ENCODE assay signal across 8 mouse cellular contexts in the genomic region with DNA sequence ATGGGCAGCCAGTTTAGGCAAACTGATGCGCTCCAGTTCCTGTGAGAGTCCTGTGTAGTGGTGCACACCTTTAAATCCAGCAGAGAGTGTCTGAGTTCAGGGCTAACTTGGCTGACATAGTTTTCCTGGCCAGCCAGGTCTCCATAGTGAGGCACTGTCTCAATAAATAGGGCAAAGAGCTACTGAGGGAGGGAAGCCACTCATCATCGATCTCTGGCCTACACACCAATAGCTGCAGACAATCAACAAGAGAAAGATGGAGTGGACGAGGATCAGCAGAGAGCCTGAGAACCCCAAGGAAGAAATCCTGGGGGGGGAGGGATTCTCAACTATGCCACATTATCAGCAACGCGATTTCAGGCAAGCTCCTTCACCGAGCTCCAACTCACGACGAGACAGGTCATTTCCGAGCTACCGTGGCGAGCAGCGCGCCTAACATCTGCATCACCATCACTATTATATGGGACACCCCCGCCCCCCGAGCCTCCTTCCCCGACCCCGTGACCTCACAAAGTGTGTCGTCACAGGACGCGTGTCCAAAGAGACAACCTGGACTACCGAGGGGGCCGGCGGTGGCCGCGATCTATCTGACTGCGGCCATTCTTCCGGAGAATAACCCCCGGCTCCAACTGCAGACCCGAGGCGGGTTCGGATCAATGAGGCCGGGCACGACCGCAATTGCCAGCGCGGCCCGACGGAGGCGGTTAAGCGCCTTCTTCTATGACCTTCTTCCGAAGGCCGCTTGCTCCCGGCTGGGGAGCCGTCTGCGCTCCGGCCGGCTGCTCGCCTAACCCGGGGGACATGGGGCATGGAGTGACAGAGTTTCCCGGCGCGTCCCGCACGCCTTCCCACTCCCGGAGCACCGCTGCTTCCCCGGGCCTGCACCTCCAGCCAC. TPM values are rescaled to one million over a fixed set of nuclear protein-coding genes. Genes with fewer than 3 reads are reported as not detected.
DNase-seq lines count a peak whose midpoint lies in the region; ATAC-seq and TF ChIP-seq lines count a peak whose summit lies in the region.

No protein-coding gene starts in this region.

- CTCF ChIA-PET in Patski (lab: Charles Lee), result no interaction called here

- H3K4me1 ChIP-seq in embryonic facial prominence, embryonic 15.5 days, result peaks cover 22% of the 10 kb centered on the region

- POLR2A ChIA-PET in Patski (lab: Charles Lee), result interaction anchor here (0.5 to 1.3 kb wide), 5 partner anchors 10 to 155 kb away, joined by 3 to 4 read pairs (median 3); no protein-coding TSS in a partner anchor

- intact Hi-C loops in left cerebral cortex, postnatal 25 days (cut with DNase I), result loop anchor here (2.0 kb wide), 1 partner anchor 63 kb away; a partner anchor contains a TSS

- 2% methylated on average over 57 of the region's 57 CpGs for WGBS in embryonic facial prominence, embryonic 15.5 days

- peak overlapping the region; percentile 79 for H3K4me2 ChIP-seq in embryonic facial prominence, embryonic 15.5 days (replicated peaks)

- peak overlapping the region; percentile 94 for H3K27ac ChIP-seq in embryonic facial prominence, embryonic 15.5 days (replicated peaks)

- in situ Hi-C loops in Patski (cut with MboI; ENCODE audit: low pct_unique_long_range_greater_than_20kb), result loop anchor here (25.0 kb wide), 1 partner anchor 1507 kb away; no protein-coding TSS in a partner anchor

- no peaks in the 10 kb centered on the region for H3K27me3 ChIP-seq in Patski
- H3K27me3 ChIP-seq in embryonic facial prominence, embryonic 15.5 days, result no peaks in the 10 kb centered on the region

- H3K9ac ChIP-seq in embryonic facial prominence, embryonic 15.5 days, result peak overlapping the region; percentile 91

- DNase-seq in layer of hippocampus, adult 11-12 months (ENCODE audit: low spot score), result peak; percentile 17
- no peak for DNase-seq in layer of hippocampus, adult 8-10 months (ENCODE audit: low spot score in 2 of 2)
- no peak for DNase-seq in Patski (ENCODE audit: low read depth, low spot score)
- peak; percentile 58 for DNase-seq in heart, postnatal 4 days
- peak; percentile 15 to 26 for DNase-seq in left cerebral cortex, postnatal 25 days (ENCODE audit: low spot score in 2 of 2)
- peak; percentile 18 to 26 for DNase-seq in thymus, postnatal 10 days (ENCODE audit: low spot score in 2 of 2)

- H3K9me3 ChIP-seq in embryonic facial prominence, embryonic 15.5 days (replicated peaks), result 0 out of 2 replicates have a peak, but pooled peaks cover 3% of the 10 kb centered on the region

- 0 out of 2 replicates have a peak, but pooled peaks cover 4% of the 10 kb centered on the region for H3K36me3 ChIP-seq in embryonic facial prominence, embryonic 15.5 days

- TF ChIP-seq CTCF in Patski (IDR thresholded peaks at IDR 0.05), result no peak

- peak; percentile 8 for ATAC-seq in Patski
- peak; percentile 11; the same call in 1 of the 2 replicates for ATAC-seq in embryonic facial prominence, embryonic 15.5 days (ENCODE audit: insufficient number of reproducible peaks, low FRiP score, low TSS enrichment, low read depth)
- peak; percentile 50 for ATAC-seq in megakaryocyte-erythroid progenitor cell, adult 5-6 weeks (replicated peaks; ENCODE audit: low FRiP score, low TSS enrichment, poor library complexity, severe bottlenecking)

- H3K4me3 ChIP-seq in embryonic facial prominence, embryonic 15.5 days (replicated peaks), result peak overlapping the region; percentile 100

RNA-seq across cellular contexts. Expression of a gene that starts 0.9 kb away (rescaled TPM):
- 100 to 1,000 TPM; 187 to 234 (median 208) TPM for total RNA-seq in layer of hippocampus, adult 8-10 months (2022)
- polyA plus RNA-seq in Patski (2021), result 286 TPM
- polyA plus RNA-seq in embryonic facial prominence, embryonic 15.5 days (2015; fragmentation: Nextera tagmentation; extraction: Ambion mirVana), result 462 and 488 TPM in 2 replicates
- total RNA-seq in heart, postnatal 4 days (2021), result 100 to 1,000 TPM; 588 to 656 TPM
- 100 to 1,000 TPM; 215 to 218 TPM for total RNA-seq in left cerebral cortex, postnatal 25 days (2021)
- total RNA-seq in megakaryocyte-erythroid progenitor cell, adult 5-6 weeks (2014; fragmentation: Nextera tagmentation), result 461 and 512 TPM in 2 replicates
- total RNA-seq in megakaryocyte-erythroid progenitor cell, adult 5-6 weeks (2017), result 209 and 264 TPM in 2 replicates

RNA-seq across cellular contexts. Expression of a gene that starts 37.3 kb away (rescaled TPM):
- 10 to 100 TPM; 72.3 to 84.6 (median 79.2) TPM for total RNA-seq in layer of hippocampus, adult 8-10 months (2022)
- polyA plus RNA-seq in Patski (2021), result 55.7 TPM
- polyA plus RNA-seq in embryonic facial prominence, embryonic 15.5 days (2015; fragmentation: Nextera tagmentation; extraction: Ambion mirVana), result 167 and 168 TPM in 2 replicates
- total RNA-seq in heart, postnatal 4 days (2021), result 10 to 100 TPM; 19.6 to 20.8 TPM
- 10 to 100 TPM; 65.9 to 78.4 TPM for total RNA-seq in left cerebral cortex, postnatal 25 days (2021)
- total RNA-seq in megakaryocyte-erythroid progenitor cell, adult 5-6 weeks (2014; fragmentation: Nextera tagmentation), result not detected in 2 replicates
- not detected in 2 replicates for total RNA-seq in megakaryocyte-erythroid progenitor cell, adult 5-6 weeks (2017)

RNA-seq across cellular contexts. Expression of a gene that starts 54.7 kb away (rescaled TPM):
- 1 to 10 TPM; 7.0 to 8.3 (median 8.0) TPM for total RNA-seq in layer of hippocampus, adult 8-10 months (2022)
- 0.05 TPM for polyA plus RNA-seq in Patski (2021)
- 0.20 and 0.28 TPM in 2 replicates for polyA plus RNA-seq in embryonic facial prominence, embryonic 15.5 days (2015; fragmentation: Nextera tagmentation; extraction: Ambion mirVana)
- total RNA-seq in heart, postnatal 4 days (2021), result not detected
- 1 to 10 TPM; 6.4 to 6.6 TPM for total RNA-seq in left cerebral cortex, postnatal 25 days (2021)
- total RNA-seq in megakaryocyte-erythroid progenitor cell, adult 5-6 weeks (2014; fragmentation: Nextera tagmentation), result not detected in 2 replicates
- total RNA-seq in megakaryocyte-erythroid progenitor cell, adult 5-6 weeks (2017), result not detected in 2 replicates

Comparison
In these comparisons a context has a peak if more than half of its experiments do, and no peak if none do; other contexts are left out.
1. DNase-seq: peak in layer of hippocampus, adult 11-12 months (single experiment), heart, postnatal 4 days (single experiment), left cerebral cortex, postnatal 25 days (2 of 2) and thymus, postnatal 10 days (2 of 2); none in layer of hippocampus, adult 8-10 months (0 of 2) and Patski (single experiment).
2. RNA of a gene that starts 37.3 kb away (total RNA-seq): 72.3 to 84.6 TPM in layer of hippocampus, adult 8-10 months, 65.9 to 78.4 TPM in left cerebral cortex, postnatal 25 days and 19.6 to 20.8 TPM in heart, postnatal 4 days; not detected in megakaryocyte-erythroid progenitor cell, adult 5-6 weeks; every median in the first group is over 10 times any median in the second.
3. RNA of a gene that starts 54.7 kb away (total RNA-seq): 7.0 to 8.3 TPM in layer of hippocampus, adult 8-10 months and 6.4 to 6.6 TPM in left cerebral cortex, postnatal 25 days; not detected in heart, postnatal 4 days and not detected in megakaryocyte-erythroid progenitor cell, adult 5-6 weeks; every median in the first group is over 4 times any median in the second.
4. Peak in every context shown above with its lines, with median percentiles within 50 percentile points of each other: ATAC-seq.